Comparison of ENCODE assay signal across 19 mouse cellular contexts in the genomic region with DNA sequence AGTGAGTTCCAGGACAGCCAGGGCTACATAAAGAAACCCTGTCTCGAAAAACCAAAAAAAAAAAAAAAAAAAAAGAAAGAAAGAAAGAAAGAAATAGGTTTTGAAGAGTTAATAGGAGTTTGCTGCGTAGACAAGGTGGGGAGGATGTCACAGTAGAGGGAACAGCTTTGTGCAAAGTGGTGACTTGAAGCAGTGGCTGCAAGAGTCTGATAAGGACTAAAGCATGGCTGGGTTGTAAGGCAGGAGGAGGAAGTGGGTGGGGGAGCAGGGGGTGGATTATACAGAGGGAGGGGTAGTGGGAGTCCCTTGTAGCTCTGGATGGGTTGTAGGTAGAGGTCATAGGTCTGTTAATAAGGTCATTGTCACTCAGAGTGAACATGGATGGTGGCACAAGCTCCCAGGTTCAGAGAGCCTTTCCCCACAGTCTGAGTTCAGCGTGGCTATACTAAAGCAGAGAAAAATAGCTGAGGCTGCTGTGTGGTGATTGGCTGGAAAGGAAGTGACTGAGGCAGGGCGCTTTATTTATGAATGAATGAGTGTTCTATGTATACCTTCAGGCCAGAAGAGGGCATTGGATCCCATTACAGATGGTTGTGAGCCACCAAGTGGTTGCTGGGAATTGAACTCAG. TPM values are rescaled to one million over a fixed set of nuclear protein-coding genes. Genes with fewer than 3 reads are reported as not detected.
A peak's percentile ranks its signal among the peaks of the same experiment; 100 is the strongest.
DNase-seq lines count a peak whose midpoint lies in the region; ATAC-seq and TF ChIP-seq lines count a peak whose summit lies in the region.
"Had no signal": no experiment of that assay in that cellular context is flagged by ENCODE, and none has a peak within 500 bp of the region (broad histone marks: within the 10 kb centered on the region; RNA-seq: fewer than 3 reads in every experiment).

No protein-coding gene starts in this region.

- H3K4me1 ChIP-seq in testis, adult 2 months (ENCODE audit: control insufficient read depth, insufficient read depth, low read length) = peaks cover 5% of the 10 kb centered on the region
- peaks cover 59% of the 10 kb centered on the region for H3K4me1 ChIP-seq in liver, embryonic 16.5 days (ENCODE audit: control insufficient read depth, low read depth, low read length)

- H3K4me2 ChIP-seq in liver, embryonic 16.5 days (ENCODE audit: low read depth, low read length) = peak overlapping the region; percentile 45
- H3K4me2 ChIP-seq: embryonic facial prominence, embryonic 12.5 days; midbrain, embryonic 12.5 days had no signal

- TF ChIP-seq CTCF in testis, adult 2 months (IDR thresholded peaks at IDR 0.05; ENCODE audit: control insufficient read depth, insufficient read depth, insufficient replicate concordance, low read depth, low read length) = no peak

- DNase-seq in testis, postnatal 14 days (ENCODE audit: low spot score) = no peak
- DNase-seq in lung, postnatal 36 days = no peak
- DNase-seq in left cerebral cortex, adult 11 months (ENCODE audit: low spot score) = no peak
- no peak for DNase-seq in frontal cortex, postnatal 10 days (ENCODE audit: low spot score in 2 of 2)
- DNase-seq: cerebellum, postnatal 25 days; heart, postnatal 10 days; kidney, adult 8-10 months; kidney, postnatal 36 days had no signal

- TF ChIP-seq POLR2A in testis, adult 2 months (IDR thresholded peaks at IDR 0.05; ENCODE audit: control insufficient read depth, low read depth, low read length) = no peak

- no peak overlapping the region for H3K27ac ChIP-seq in testis, adult 2 months (ENCODE audit: control insufficient read depth, insufficient read depth, low read depth, low read length)
- peak overlapping the region; percentile 85 for H3K27ac ChIP-seq in liver, embryonic 16.5 days (ENCODE audit: low read length)
- H3K27ac ChIP-seq: embryonic facial prominence, embryonic 12.5 days; forebrain, embryonic 10.5 days; limb, embryonic 10.5 days; midbrain, embryonic 12.5 days had no signal

- H3K9ac ChIP-seq in liver, embryonic 16.5 days (ENCODE audit: low read depth, low read length) = peak overlapping the region; percentile 14; the same call in 1 of the 2 replicates
- H3K9ac ChIP-seq: embryonic facial prominence, embryonic 12.5 days; midbrain, embryonic 12.5 days had no signal

- no peaks in the 10 kb centered on the region for H3K27me3 ChIP-seq in testis, adult 2 months (ENCODE audit: control insufficient read depth, insufficient read depth, low read length)
- no peaks in the 10 kb centered on the region for H3K27me3 ChIP-seq in liver, embryonic 16.5 days (ENCODE audit: control insufficient read depth, insufficient read depth, low read depth, low read length)
- H3K27me3 ChIP-seq: CH12.LX; embryonic facial prominence, embryonic 12.5 days; Patski had no signal

- H3K9me3 ChIP-seq in liver, embryonic 16.5 days (replicated peaks; ENCODE audit: control insufficient read depth, low read length) = no peaks in the 10 kb centered on the region
- H3K9me3 ChIP-seq: embryonic facial prominence, embryonic 12.5 days; forebrain, embryonic 10.5 days; limb, embryonic 10.5 days; midbrain, embryonic 12.5 days had no signal

- no peaks in the 10 kb centered on the region for H3K36me3 ChIP-seq in testis, adult 2 months (ENCODE audit: control insufficient read depth, insufficient read depth, low read length)
- 0 out of 2 replicates have a peak, but pooled peaks cover 3% of the 10 kb centered on the region for H3K36me3 ChIP-seq in liver, embryonic 16.5 days (ENCODE audit: control insufficient read depth, insufficient read depth)
- H3K36me3 ChIP-seq: embryonic facial prominence, embryonic 12.5 days; forebrain, embryonic 10.5 days; limb, embryonic 10.5 days; midbrain, embryonic 12.5 days had no signal

- H3K4me3 ChIP-seq in testis, adult 2 months (ENCODE audit: control insufficient read depth, low read depth, low read length) = peak overlapping the region; percentile 74
- no peak overlapping the region for H3K4me3 ChIP-seq in liver, embryonic 16.5 days (ENCODE audit: low read depth, low read length)
- H3K4me3 ChIP-seq: embryonic facial prominence, embryonic 12.5 days; forebrain, embryonic 10.5 days; limb, embryonic 10.5 days; midbrain, embryonic 12.5 days; myocyte had no signal

- WGBS in liver, embryonic 16.5 days (ENCODE audit: insufficient replicate concordance) = 27% methylated on average over 3 of the region's 4 CpGs

- peak; percentile 80 for ATAC-seq in erythroid progenitor cell, adult 5-6 weeks (replicated peaks; ENCODE audit: low FRiP score, poor library complexity, severe bottlenecking)
- peak; percentile 79 for ATAC-seq in liver, embryonic 16.5 days (ENCODE audit: low read depth)
- ATAC-seq: Patski had no signal

RNA-seq across cellular contexts. Expression of a gene that starts 4.7 kb away (rescaled TPM):
- polyA plus RNA-seq in testis, adult 2 months (2012; rRNA removed) = 3.7 and 3.8 TPM in 2 replicates
- total RNA-seq in erythroid progenitor cell, adult 5-6 weeks (2015; ENCODE audit: low replicate concordance) = 3.8 and 15.5 TPM in 2 replicates
- 16.3 and 20.5 TPM in 2 replicates for total RNA-seq in erythroid progenitor cell, adult 5-6 weeks (2017; ENCODE audit: low replicate concordance)
- polyA plus RNA-seq in liver, embryonic 16.5 days (2015; fragmentation: Nextera tagmentation; extraction: Ambion mirVana) = 13.7 and 16.5 TPM in 2 replicates
- total RNA-seq: neutrophil, adult 5-6 weeks had no signal

RNA-seq across cellular contexts. Expression of a gene that starts 9.6 kb away (rescaled TPM):
- 65.0 and 67.1 TPM in 2 replicates for polyA plus RNA-seq in testis, adult 2 months (2012; rRNA removed)
- 1.7 and 3.6 TPM in 2 replicates for total RNA-seq in erythroid progenitor cell, adult 5-6 weeks (2015; ENCODE audit: low replicate concordance)
- total RNA-seq in erythroid progenitor cell, adult 5-6 weeks (2017; ENCODE audit: low replicate concordance) = 1.6 and 1.9 TPM in 2 replicates
- polyA plus RNA-seq in liver, embryonic 16.5 days (2015; fragmentation: Nextera tagmentation; extraction: Ambion mirVana) = 8.4 and 8.8 TPM in 2 replicates

RNA-seq across cellular contexts. Expression of a gene that starts 29.1 kb away (rescaled TPM):
- 286 and 306 TPM in 2 replicates for polyA plus RNA-seq in testis, adult 2 months (2012; rRNA removed)
- total RNA-seq in erythroid progenitor cell, adult 5-6 weeks (2015; ENCODE audit: low replicate concordance) = 19.5 and 22.6 TPM in 2 replicates
- total RNA-seq in erythroid progenitor cell, adult 5-6 weeks (2017; ENCODE audit: low replicate concordance) = 17.2 and 17.9 TPM in 2 replicates
- polyA plus RNA-seq in liver, embryonic 16.5 days (2015; fragmentation: Nextera tagmentation; extraction: Ambion mirVana) = 36.2 and 36.4 TPM in 2 replicates

RNA-seq across cellular contexts. Expression of a gene that starts 38.0 kb away (rescaled TPM):
- 109 and 126 TPM in 2 replicates for polyA plus RNA-seq in testis, adult 2 months (2012; rRNA removed)
- total RNA-seq in erythroid progenitor cell, adult 5-6 weeks (2015; ENCODE audit: low replicate concordance) = 429 and 552 TPM in 2 replicates
- total RNA-seq in erythroid progenitor cell, adult 5-6 weeks (2017; ENCODE audit: low replicate concordance) = 378 and 383 TPM in 2 replicates
- polyA plus RNA-seq in liver, embryonic 16.5 days (2015; fragmentation: Nextera tagmentation; extraction: Ambion mirVana) = 360 and 407 TPM in 2 replicates

RNA-seq across cellular contexts. Expression of a gene that starts 45.9 kb away (rescaled TPM):
- 1.4 and 1.6 TPM in 2 replicates for polyA plus RNA-seq in testis, adult 2 months (2012; rRNA removed)
- 7.6 and 9.6 TPM in 2 replicates for total RNA-seq in erythroid progenitor cell, adult 5-6 weeks (2015; ENCODE audit: low replicate concordance)
- 0.77 and 2.2 TPM in 2 replicates for total RNA-seq in erythroid progenitor cell, adult 5-6 weeks (2017; ENCODE audit: low replicate concordance)
- polyA plus RNA-seq in liver, embryonic 16.5 days (2015; fragmentation: Nextera tagmentation; extraction: Ambion mirVana) = 1.3 TPM in 2 replicates
